Mouse (Mus musculus): Measurements from ENCODE around the gene Proser2. TPM values are rescaled to one million over a fixed set of nuclear protein-coding genes. Genes with fewer than 3 reads are reported as not detected.

Gene Proser2
- polyA plus RNA-seq, 1 experiment: 1.0 TPM

DNA sequence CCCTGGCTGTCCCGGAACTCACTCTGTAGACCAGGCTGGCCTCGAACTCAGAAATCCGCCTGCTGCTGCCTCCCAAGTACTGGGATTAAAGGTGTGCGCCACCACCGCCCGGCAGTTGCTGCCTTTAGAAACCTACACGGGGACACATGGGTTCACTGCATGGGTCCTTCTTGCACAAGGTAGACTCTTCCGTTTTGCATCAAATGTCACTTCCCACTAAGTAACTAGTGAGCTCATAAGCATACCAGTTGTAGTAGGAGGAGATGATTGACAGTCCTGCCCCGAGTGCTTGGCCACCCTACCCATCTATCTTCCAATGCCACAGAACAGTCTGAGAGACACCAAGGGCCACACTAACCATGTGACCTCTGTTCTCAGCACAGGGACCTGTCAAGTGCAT lies 29.2 kb upstream of the Proser2 start:
- no peaks in the 10 kb centered on the region for H3K36me3 ChIP-seq (ENCODE audit: control insufficient read depth, insufficient read depth)
- no peaks in the 10 kb centered on the region for H3K79me2 ChIP-seq (ENCODE audit: control insufficient read depth, insufficient read depth)
- no peak overlapping the region for H3K4me3 ChIP-seq (ENCODE audit: insufficient read depth, poor library complexity, severe bottlenecking)
- no peaks in the 10 kb centered on the region for H3K27me3 ChIP-seq (ENCODE audit: control insufficient read depth, insufficient read depth, insufficient read length)
- TF ChIP-seq MYOD1 (IDR thresholded peaks at IDR 0.05; ENCODE audit: control insufficient read depth, insufficient read length, low read depth): no peak
- no peak for TF ChIP-seq CEBPB (IDR thresholded peaks at IDR 0.05; ENCODE audit: low read depth)
- no peak for TF ChIP-seq MYOG (IDR thresholded peaks at IDR 0.05; ENCODE audit: control insufficient read depth, extremely low read depth, insufficient read length)
- no peak for TF ChIP-seq USF1 (IDR thresholded peaks at IDR 0.05; ENCODE audit: low read depth)
- no peak for TF ChIP-seq MAX (IDR thresholded peaks at IDR 0.05)
- TF ChIP-seq CTCF (IDR thresholded peaks at IDR 0.05; ENCODE audit: control insufficient read depth, insufficient read depth, insufficient read length): no peak
- TF ChIP-seq FOSL1 (IDR thresholded peaks at IDR 0.05; ENCODE audit: insufficient read depth, low read length, poor library complexity, severe bottlenecking): no peak
- H3ac ChIP-seq (ENCODE audit: control insufficient read depth, insufficient read length, low read depth): no peak overlapping the region
- no peaks in the 10 kb centered on the region for H3K79me3 ChIP-seq (ENCODE audit: low read depth)

DNA sequence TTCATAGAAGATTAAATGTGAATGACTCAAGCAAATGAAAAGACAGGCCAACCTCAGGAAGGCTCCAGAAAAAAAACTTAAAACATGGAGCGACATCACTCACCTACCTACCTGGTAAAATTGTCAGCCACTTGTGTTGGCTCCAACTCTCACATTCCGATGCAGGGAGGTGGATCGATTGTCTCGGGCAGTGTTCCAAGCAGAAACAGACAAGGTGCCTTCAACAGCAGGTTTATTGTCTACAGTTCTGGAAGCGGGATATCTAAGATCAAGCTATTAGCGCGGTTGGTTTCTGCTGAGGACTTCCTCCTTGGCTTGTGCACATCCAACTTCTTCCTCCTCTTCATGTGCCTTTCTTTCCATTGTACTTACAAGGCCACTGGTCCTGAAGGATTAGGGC lies 27.6 kb upstream of the Proser2 start:
- TF ChIP-seq MYOD1 (IDR thresholded peaks at IDR 0.05; ENCODE audit: control insufficient read depth, insufficient read length, low read depth) (no peak), MAX (IDR thresholded peaks at IDR 0.05) (no peak), USF1 (IDR thresholded peaks at IDR 0.05; ENCODE audit: low read depth) (no peak), FOSL1 (IDR thresholded peaks at IDR 0.05; ENCODE audit: insufficient read depth, low read length, poor library complexity, severe bottlenecking) (no peak), MYOG (IDR thresholded peaks at IDR 0.05; ENCODE audit: control insufficient read depth, extremely low read depth, insufficient read length) (no peak), CTCF (IDR thresholded peaks at IDR 0.05; ENCODE audit: control insufficient read depth, insufficient read depth, insufficient read length) (no peak), CEBPB (IDR thresholded peaks at IDR 0.05; ENCODE audit: low read depth) (no peak)
- Histone ChIP-seq H3K27me3 (ENCODE audit: control insufficient read depth, insufficient read depth, insufficient read length) (no peaks in the 10 kb centered on the region), H3K36me3 (ENCODE audit: control insufficient read depth, insufficient read depth) (no peaks in the 10 kb centered on the region), H3K79me2 (ENCODE audit: control insufficient read depth, insufficient read depth) (no peaks in the 10 kb centered on the region), H3K79me3 (ENCODE audit: low read depth) (no peaks in the 10 kb centered on the region), H3ac (ENCODE audit: control insufficient read depth, insufficient read length, low read depth) (no peak overlapping the region), H3K4me3 (ENCODE audit: insufficient read depth, poor library complexity, severe bottlenecking) (no peak overlapping the region)

DNA sequence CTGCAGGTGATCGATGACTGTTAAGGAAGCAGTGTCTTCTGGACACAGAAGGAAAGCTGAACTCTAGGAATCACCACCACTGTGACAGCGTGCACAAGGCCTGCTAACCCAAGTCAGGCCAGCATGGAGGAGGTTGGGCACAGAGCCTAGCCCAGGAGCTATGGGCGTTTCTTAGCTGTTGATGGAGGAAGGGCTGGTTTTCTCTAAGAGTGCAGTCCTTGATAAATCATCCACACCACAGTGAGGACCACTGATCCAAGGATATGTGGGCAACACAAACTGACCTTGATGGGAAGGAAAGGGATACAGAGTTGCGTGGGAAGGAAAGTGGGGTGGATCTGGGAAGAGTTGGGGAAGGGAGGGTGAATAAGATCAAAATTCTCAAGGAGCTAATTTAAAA lies 27.2 kb upstream of the Proser2 start:
- H3K36me3 ChIP-seq (ENCODE audit: control insufficient read depth, insufficient read depth): no peaks in the 10 kb centered on the region
- H3K79me2 ChIP-seq (ENCODE audit: control insufficient read depth, insufficient read depth): no peaks in the 10 kb centered on the region
- H3K79me3 ChIP-seq (ENCODE audit: low read depth): no peaks in the 10 kb centered on the region
- H3ac ChIP-seq (ENCODE audit: control insufficient read depth, insufficient read length, low read depth): no peak overlapping the region
- no peaks in the 10 kb centered on the region for H3K27me3 ChIP-seq (ENCODE audit: control insufficient read depth, insufficient read depth, insufficient read length)
- H3K4me3 ChIP-seq (ENCODE audit: insufficient read depth, poor library complexity, severe bottlenecking): no peak overlapping the region
- TF ChIP-seq CTCF (IDR thresholded peaks at IDR 0.05; ENCODE audit: control insufficient read depth, insufficient read depth, insufficient read length): no peak
- no peak for TF ChIP-seq MAX (IDR thresholded peaks at IDR 0.05)
- no peak for TF ChIP-seq USF1 (IDR thresholded peaks at IDR 0.05; ENCODE audit: low read depth)
- no peak for TF ChIP-seq FOSL1 (IDR thresholded peaks at IDR 0.05; ENCODE audit: insufficient read depth, low read length, poor library complexity, severe bottlenecking)
- TF ChIP-seq MYOG (IDR thresholded peaks at IDR 0.05; ENCODE audit: control insufficient read depth, extremely low read depth, insufficient read length): no peak
- TF ChIP-seq MYOD1 (IDR thresholded peaks at IDR 0.05; ENCODE audit: control insufficient read depth, insufficient read length, low read depth): no peak
- TF ChIP-seq CEBPB (IDR thresholded peaks at IDR 0.05; ENCODE audit: low read depth): no peak

DNA sequence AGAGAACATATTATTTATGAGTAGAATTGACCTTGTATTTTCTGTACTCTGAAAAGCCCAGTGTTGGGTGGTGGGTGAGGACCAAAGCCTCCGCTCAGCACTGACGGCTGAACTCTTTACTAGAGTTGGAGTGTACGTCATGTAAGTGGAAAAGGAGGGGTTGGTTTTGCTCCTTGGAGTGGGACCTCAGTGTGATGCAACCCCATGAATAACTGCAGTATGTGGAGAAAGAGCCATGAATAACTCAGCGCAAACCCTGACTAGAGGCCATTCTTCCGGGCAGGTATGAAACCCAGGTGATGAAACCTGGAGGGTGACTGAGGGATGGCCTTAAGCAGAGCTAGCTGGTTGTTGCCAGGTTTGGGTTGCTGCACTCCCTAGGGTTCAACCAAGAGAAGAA lies 19.8 kb upstream of the Proser2 start:
- H3K4me3 ChIP-seq (ENCODE audit: insufficient read depth, poor library complexity, severe bottlenecking): no peak overlapping the region
- no peaks in the 10 kb centered on the region for H3K79me2 ChIP-seq (ENCODE audit: control insufficient read depth, insufficient read depth)
- peaks cover 5% of the 10 kb centered on the region for H3K27me3 ChIP-seq (ENCODE audit: control insufficient read depth, insufficient read depth, insufficient read length)
- H3ac ChIP-seq (ENCODE audit: control insufficient read depth, insufficient read length, low read depth): no peak overlapping the region
- H3K36me3 ChIP-seq (ENCODE audit: control insufficient read depth, insufficient read depth): no peaks in the 10 kb centered on the region
- TF ChIP-seq CEBPB (IDR thresholded peaks at IDR 0.05; ENCODE audit: low read depth) (no peak), MAX (IDR thresholded peaks at IDR 0.05) (no peak), USF1 (IDR thresholded peaks at IDR 0.05; ENCODE audit: low read depth) (no peak), MYOD1 (IDR thresholded peaks at IDR 0.05; ENCODE audit: control insufficient read depth, insufficient read length, low read depth) (no peak), CTCF (IDR thresholded peaks at IDR 0.05; ENCODE audit: control insufficient read depth, insufficient read depth, insufficient read length) (no peak), FOSL1 (IDR thresholded peaks at IDR 0.05; ENCODE audit: insufficient read depth, low read length, poor library complexity, severe bottlenecking) (no peak), MYOG (IDR thresholded peaks at IDR 0.05; ENCODE audit: control insufficient read depth, extremely low read depth, insufficient read length) (no peak)
- no peaks in the 10 kb centered on the region for H3K79me3 ChIP-seq (ENCODE audit: low read depth)

DNA sequence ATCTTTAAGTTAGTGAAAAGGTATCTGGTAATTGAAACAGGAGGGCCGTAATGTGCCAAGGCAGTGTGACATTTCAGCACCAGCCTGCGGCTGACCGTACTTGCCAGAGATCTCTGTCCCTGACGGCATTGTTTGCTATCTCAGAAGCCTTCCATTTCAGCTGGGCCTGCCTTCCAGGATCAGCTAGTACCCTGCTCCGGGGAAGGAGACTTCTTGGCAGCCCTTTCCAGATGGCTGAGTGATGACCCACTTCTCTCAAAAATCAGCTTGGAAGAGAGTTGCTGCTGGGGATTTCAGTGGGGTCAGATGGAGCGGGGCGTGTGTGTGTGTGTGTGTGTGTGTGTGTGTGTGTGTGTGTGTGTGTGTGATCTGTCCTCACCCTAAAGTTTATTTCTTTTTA lies 16.9 kb upstream of the Proser2 start:
- TF ChIP-seq MYOD1 (IDR thresholded peaks at IDR 0.05; ENCODE audit: control insufficient read depth, insufficient read length, low read depth): no peak
- no peak for TF ChIP-seq MYOG (IDR thresholded peaks at IDR 0.05; ENCODE audit: control insufficient read depth, extremely low read depth, insufficient read length)
- TF ChIP-seq CTCF (IDR thresholded peaks at IDR 0.05; ENCODE audit: control insufficient read depth, insufficient read depth, insufficient read length): no peak
- TF ChIP-seq CEBPB (IDR thresholded peaks at IDR 0.05; ENCODE audit: low read depth): no peak
- no peak for TF ChIP-seq MAX (IDR thresholded peaks at IDR 0.05)
- TF ChIP-seq USF1 (IDR thresholded peaks at IDR 0.05; ENCODE audit: low read depth): no peak
- TF ChIP-seq FOSL1 (IDR thresholded peaks at IDR 0.05; ENCODE audit: insufficient read depth, low read length, poor library complexity, severe bottlenecking): no peak
- Histone ChIP-seq H3K36me3 (ENCODE audit: control insufficient read depth, insufficient read depth) (no peaks in the 10 kb centered on the region), H3K4me3 (ENCODE audit: insufficient read depth, poor library complexity, severe bottlenecking) (no peak overlapping the region), H3K27me3 (ENCODE audit: control insufficient read depth, insufficient read depth, insufficient read length) (peaks cover 5% of the 10 kb centered on the region), H3K79me3 (ENCODE audit: low read depth) (no peaks in the 10 kb centered on the region), H3ac (ENCODE audit: control insufficient read depth, insufficient read length, low read depth) (no peak overlapping the region), H3K79me2 (ENCODE audit: control insufficient read depth, insufficient read depth) (no peaks in the 10 kb centered on the region)

DNA sequence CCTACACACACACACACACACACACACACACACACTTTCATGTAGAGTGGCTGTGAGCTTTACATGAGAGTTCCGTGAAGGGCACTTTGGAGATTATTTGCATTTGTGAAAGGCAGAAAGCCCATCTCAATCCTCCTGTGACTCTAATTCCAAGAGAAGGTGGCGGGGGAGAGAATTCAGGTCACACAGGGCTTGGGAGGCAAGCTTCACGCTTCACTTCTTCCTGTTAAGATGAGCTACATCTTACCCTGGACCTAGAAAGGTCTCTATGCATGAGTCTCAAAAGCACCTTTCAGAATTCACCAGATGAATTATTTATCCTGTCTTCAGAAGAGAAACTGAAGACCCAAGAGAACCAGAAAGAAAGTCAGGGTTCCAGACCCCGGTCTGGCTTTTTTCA lies 16.2 kb upstream of the Proser2 start:
- Histone ChIP-seq H3K79me2 (ENCODE audit: control insufficient read depth, insufficient read depth) (no peaks in the 10 kb centered on the region), H3K36me3 (ENCODE audit: control insufficient read depth, insufficient read depth) (no peaks in the 10 kb centered on the region), H3ac (ENCODE audit: control insufficient read depth, insufficient read length, low read depth) (no peak overlapping the region), H3K4me3 (ENCODE audit: insufficient read depth, poor library complexity, severe bottlenecking) (no peak overlapping the region), H3K27me3 (ENCODE audit: control insufficient read depth, insufficient read depth, insufficient read length) (peaks cover 5% of the 10 kb centered on the region), H3K79me3 (ENCODE audit: low read depth) (no peaks in the 10 kb centered on the region)
- TF ChIP-seq FOSL1 (IDR thresholded peaks at IDR 0.05; ENCODE audit: insufficient read depth, low read length, poor library complexity, severe bottlenecking) (no peak), MYOG (IDR thresholded peaks at IDR 0.05; ENCODE audit: control insufficient read depth, extremely low read depth, insufficient read length) (no peak), MYOD1 (IDR thresholded peaks at IDR 0.05; ENCODE audit: control insufficient read depth, insufficient read length, low read depth) (no peak), CEBPB (IDR thresholded peaks at IDR 0.05; ENCODE audit: low read depth) (no peak), CTCF (IDR thresholded peaks at IDR 0.05; ENCODE audit: control insufficient read depth, insufficient read depth, insufficient read length) (no peak), MAX (IDR thresholded peaks at IDR 0.05) (no peak), USF1 (IDR thresholded peaks at IDR 0.05; ENCODE audit: low read depth) (no peak)

All from C2C12 (cell line).